Mouse (Mus musculus): ENCODE results near the gene Olfr1388.
"Not testable (repeated sequence)": the region's sequence is repeated elsewhere in the genome, so short reads cannot be mapped to it uniquely, and the experiment has no call there.

Gene Olfr1388

DNA sequence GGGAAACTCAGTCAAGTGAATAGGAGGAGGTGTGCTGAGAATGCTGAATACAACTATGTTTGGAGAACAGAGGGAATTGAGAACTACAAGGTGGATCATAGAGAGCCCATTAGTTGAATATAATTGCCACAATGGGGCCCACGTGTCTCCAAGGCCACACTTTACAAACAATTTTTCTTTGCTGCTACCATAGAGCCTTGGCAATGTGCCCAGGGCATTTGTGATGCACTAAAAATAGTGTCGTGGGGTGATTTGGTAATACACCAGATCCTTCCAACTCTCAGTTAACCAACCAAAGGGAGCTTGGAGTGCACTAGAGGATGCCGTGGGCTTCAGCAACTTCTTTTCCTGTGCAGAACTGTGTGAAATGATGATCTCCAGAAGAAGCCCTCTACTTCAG, at the start of gene Olfr1388:
Gene Olfr1388 (plus strand): TSS at position 214 of the 400 bp plus-strand sequence.
- DNase-seq (ENCODE audit: low spot score), result no peak

DNA sequence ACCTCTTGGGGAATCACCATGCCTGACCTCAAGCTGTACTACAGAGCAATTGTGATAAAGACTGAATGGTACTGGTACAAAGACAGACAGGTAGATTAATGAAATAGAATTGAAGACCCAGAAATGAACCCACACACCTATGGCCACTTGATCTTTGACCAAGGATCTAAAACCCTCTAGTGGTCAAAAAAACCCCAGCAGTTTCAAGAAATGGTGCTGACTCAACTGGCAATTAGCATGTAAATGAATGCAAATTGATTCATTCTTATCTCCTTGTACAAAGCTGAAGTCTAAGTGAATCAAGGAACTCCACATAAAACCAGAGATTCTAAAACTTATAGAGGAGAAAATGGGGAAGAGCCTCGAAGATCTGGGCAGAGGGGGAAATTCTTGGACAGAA, 43.7 kb upstream of the Olfr1388 start:
- not testable (repeated sequence) for DNase-seq (ENCODE audit: low spot score)

DNA sequence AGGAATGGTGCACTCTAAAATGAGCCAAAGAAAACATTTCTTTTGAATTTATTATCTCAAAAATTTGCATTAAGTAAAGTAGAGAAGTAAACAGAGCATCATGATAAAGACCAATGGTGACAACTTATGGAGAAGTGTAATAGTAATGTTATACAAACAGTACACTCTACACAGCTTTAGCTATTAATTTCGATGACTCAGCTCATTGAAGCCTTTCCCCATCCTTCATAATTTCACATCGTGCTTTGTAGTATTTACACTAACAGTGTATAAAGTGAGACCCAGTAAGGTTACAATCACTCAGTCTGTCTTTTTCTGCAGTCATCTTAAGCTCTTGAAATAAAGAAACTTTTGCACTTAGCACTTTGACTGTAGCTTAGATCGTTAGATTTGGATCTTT, 29.6 kb upstream of the Olfr1388 start:
- no peak for DNase-seq (ENCODE audit: low spot score)

DNA sequence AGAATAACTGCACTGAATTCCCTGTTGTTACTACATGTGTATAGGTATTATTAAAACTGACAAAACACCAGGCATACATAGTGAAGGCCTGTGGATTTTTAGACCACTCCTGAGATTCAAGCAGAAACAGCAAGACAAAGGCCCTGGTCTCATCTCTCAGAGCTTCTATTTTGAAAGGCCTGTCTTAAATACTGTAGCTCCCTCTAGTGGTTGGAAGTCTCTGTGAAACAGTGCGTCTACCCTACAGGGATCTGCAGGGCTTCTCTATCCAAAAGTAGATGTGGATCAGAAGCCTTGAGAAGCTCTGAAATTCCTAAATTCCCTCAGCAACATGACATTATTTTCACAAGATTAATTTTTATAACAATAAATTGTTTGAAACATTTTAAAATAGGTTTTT, 25.9 kb upstream of the Olfr1388 start:
- DNase-seq (ENCODE audit: low spot score), result peak; percentile 6

DNA sequence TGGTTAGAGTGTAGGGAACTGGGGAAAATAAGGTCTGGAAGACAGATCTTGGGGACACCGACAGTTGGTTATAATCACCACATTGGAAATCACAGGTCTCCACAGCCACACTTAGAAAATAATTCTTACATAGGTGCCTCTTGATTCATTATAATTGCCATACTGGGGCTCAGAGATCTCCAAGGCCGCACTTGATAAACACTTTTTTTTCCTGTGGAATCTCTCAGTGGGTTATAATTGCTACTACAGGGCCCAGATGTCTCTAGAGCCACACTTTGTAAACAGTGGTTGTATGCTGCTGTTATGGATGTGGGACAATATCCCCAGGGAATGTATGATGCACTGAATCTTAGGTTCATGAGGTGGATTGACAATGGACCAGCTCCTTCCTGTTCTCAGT, 13.7 kb upstream of the Olfr1388 start, which contains the start of gene Olfr1389:
Gene Olfr1389 (plus strand): TSS at position 301 of the 400 bp plus-strand sequence.
- DNase-seq (ENCODE audit: low spot score), result no peak

DNA sequence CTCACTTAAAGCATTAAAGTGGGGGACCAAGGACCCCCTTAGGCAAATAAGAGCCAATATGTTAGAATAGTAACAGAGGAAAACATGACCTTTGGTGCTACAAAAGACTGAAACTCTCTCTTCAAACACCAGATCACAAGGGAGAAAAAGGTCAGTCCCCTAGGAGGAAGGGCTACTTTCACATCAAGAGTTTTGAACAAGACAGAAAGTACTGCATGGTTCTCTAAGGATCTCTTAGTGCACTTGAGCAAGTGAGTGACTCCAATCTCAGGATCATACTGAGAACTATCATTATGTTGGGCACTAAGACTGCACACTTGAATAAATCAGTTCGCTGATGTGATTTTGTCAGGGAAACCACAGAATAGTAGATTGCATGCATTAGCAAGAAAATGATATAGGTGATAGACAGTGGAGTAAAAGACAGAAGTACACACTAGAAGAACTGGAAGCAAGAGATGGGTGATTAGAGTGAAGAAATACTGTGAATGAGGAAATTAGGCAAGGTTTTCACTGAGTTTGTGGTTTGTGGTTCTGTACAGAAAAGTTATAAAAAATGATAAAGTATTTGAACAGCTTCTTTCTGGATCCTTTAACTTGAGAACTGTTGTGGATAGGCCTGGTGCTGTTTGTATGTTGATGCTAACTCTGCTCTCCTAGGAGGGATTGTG, 11.0 kb upstream of the Olfr1388 start:
- DNase-seq (ENCODE audit: low spot score), result no peak

DNA sequence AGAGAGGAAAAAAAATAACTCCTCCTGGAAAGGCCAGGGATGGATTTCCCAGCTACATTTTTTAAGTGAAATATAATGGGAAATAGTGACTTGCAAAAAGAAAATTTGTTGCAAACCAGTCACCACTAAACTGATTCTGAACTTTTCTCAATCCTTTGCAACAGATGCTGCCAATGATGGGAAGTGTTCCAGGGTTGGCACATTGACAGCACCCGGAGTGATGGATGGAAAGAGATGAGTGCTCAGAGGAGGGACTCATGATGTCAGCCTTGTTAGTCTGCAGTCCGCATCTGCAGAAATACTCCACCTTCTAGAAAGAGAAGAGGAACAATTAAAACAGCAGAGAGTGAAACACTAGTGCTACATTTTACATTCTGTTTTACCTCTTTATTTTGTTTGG, 6.8 kb upstream of the Olfr1388 start:
- no peak for DNase-seq (ENCODE audit: low spot score)

DNA sequence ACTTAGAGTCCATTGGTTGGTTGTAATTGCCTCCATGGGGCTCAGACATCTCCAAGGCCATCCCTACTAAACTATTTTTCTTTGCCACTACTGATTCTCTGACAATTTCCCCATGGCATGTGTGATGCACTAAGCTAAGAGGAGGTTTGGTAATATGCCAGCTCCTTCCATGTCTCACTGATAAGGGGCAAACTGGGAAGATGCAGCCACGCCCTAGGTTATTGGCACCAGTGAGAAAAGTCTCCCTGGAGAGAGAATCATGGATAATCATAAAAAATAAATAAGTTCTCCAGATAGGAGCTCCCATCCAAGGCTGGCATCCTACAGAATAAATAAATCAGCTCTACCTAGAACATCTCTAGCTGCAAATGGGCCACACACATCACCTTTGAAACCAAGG, 18.6 kb downstream of the Olfr1388 start, which contains the start of gene Olfr1387:
Gene Olfr1387 (plus strand): TSS at position 301 of the 400 bp plus-strand sequence.
- no peak for DNase-seq (ENCODE audit: low spot score)

DNA sequence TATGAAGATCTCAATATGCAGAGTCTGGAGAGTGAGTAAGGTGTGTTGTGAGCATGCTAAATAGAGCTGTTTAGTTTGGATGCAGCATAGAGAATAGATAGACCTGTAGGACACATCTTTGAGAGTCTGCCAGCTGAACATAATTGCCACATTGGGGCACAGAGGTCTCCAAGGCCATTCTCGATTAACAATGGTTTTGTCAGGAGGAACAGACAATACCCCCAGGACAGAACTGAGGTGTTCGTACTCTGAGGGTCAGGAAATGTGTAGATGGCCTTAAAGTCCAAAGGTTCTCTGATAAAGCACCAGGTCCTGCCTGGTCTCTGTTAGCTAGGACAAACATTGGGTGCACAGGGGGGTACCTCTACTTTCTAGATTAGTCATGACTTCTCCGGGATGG, 28.3 kb downstream of the Olfr1388 start, which contains the start of gene Olfr1386:
Gene Olfr1386 (plus strand): TSS at position 301 of the 400 bp plus-strand sequence.
- not testable (repeated sequence) for DNase-seq (ENCODE audit: low spot score)

DNA sequence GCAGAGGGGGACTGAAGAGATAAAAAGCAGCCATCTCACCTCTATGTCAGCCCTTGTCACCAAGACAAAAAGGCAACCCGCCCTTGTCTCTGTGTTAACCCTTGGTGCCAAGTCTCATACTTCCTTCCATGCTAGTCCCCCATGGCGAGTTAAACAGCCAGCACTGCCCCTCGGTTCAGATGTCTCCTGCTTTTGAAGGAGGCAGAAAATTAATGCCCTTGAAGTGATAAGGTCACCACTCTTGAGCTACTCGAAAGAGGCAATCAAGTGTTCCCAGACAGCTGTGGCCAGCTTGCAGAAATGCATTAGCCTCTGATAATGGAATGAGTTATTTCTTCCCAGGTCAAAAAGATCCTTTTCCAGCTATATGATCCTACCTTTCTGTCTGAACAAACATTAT, 49.5 kb downstream of the Olfr1388 start:
- no peak for DNase-seq (ENCODE audit: low spot score)

DNA sequence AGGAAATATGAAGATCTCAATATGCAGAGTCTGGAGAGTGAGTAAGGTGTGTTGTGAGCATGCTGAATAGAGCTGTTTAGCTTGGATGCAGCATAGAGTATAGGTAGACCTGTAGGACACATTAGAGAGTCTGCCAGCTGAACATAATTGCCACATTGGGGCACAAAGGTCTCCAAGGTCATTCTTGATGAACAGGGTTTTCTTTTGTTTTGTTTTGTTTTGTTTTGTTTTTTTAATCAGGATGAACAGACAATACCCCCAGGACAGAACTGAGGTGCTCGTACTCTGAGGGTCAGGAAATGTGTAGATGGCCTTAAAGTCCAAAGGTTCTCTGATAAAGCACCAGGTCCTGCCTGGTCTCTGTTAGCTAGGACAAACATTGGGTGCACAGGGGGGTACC, 52.3 kb downstream of the Olfr1388 start, which contains the start of gene Olfr1385:
Gene Olfr1385 (plus strand): TSS at position 301 of the 400 bp plus-strand sequence.
- not testable (repeated sequence) for DNase-seq (ENCODE audit: low spot score)
